Mouse (Mus musculus) small intestine, adult 2 months (tissue): ENCODE results near the gene Cacna1d. TPM values are rescaled to one million over a fixed set of nuclear protein-coding genes. Genes with fewer than 3 reads are reported as not detected.

Source experiments
- H3K27ac ChIP-seq: fragments of 200-500 bp; 2 replicates; pipeline ENCODE4 v1.5.1; 2012; ENCODE audit warnings: low read depth, low read length, control low read depth, inconsistent platforms; ENCODE audit not compliant: insufficient read depth
- H3K27me3 ChIP-seq: fragments of 200-500 bp; 2 replicates; pipeline ENCODE4 v1.6.1; 2012; ENCODE audit warnings: mild to moderate bottlenecking, moderate library complexity, low read length, inconsistent platforms; ENCODE audit not compliant: control insufficient read depth, insufficient read depth
- H3K36me3 ChIP-seq: fragments of 200-500 bp; 2 replicates; pipeline ENCODE4 v1.6.1; 2012; ENCODE audit warnings: mild to moderate bottlenecking, low read length, control low read depth, inconsistent platforms; ENCODE audit not compliant: control insufficient read depth, insufficient read depth
- H3K4me1 ChIP-seq: fragments of 200-500 bp; 2 replicates; pipeline ENCODE4 v1.6.1; 2012; ENCODE audit warnings: low read length, inconsistent platforms, mixed read lengths; ENCODE audit not compliant: control insufficient read depth, insufficient read depth, insufficient read length
- H3K4me3 ChIP-seq: fragments of 200-500 bp; 2 replicates; pipeline ENCODE4 v1.5.1; 2012; ENCODE audit warnings: low read depth, mild to moderate bottlenecking, control low read depth, inconsistent platforms, low read length, moderate library complexity
- CTCF ChIP-seq: fragments of 200-500 bp; IDR thresholded peaks from 2 replicates; pipeline ENCODE4 v1.5.1; 2012; ENCODE audit warnings: low read depth, mild to moderate bottlenecking, control low read depth, inconsistent platforms, low read length, moderate library complexity, mixed read lengths; ENCODE audit not compliant: insufficient replicate concordance, insufficient read length; ENCODE audit errors: extremely low read depth
- POLR2A ChIP-seq: fragments of 200-500 bp; IDR thresholded peaks from 2 replicates; pipeline ENCODE4 v1.6.1; 2012; ENCODE audit warnings: low read depth, mild to moderate bottlenecking, control low read depth, inconsistent platforms, low read length, moderate library complexity
- WGBS: fragments of 180-500 bp; shearing (Covaris S2); methylation state at CpG from one replicate; pipeline ENCODE4 v1.1.7; 2018; 5-methylcytosine and 5-hydroxymethylcytosine counted together
- polyA plus RNA-seq: library from polyadenylated mRNA; depleted of rRNA; stranded (reverse); fragments of >200 nt; gene quantifications from 2 replicates; pipeline ENCODE4 v1.2.3, GENCODE M21; 2012

The Cacna1d gene
- polyA plus RNA-seq, 1 experiment, result 2.3 TPM

- Histone ChIP-seq H3K4me1 (no peaks in the 10 kb centered on the region), H3K27me3 (no peaks in the 10 kb centered on the region), H3K27ac (no peak overlapping the region), H3K36me3 (peaks cover 71% of the 10 kb centered on the region), H3K4me3 (no peak overlapping the region)
- TF ChIP-seq POLR2A (no peak), CTCF (no peak)
- WGBS, result 83% methylated on average over 6 of the region's 6 CpGs
Observed at GRCm38 (mm10) chr14:30523356-30523755, 32.1 kb upstream of the Cacna1d start.

- Histone ChIP-seq H3K27me3 (no peaks in the 10 kb centered on the region), H3K4me3 (no peak overlapping the region), H3K27ac (no peak overlapping the region), H3K36me3 (peaks cover 60% of the 10 kb centered on the region), H3K4me1 (no peaks in the 10 kb centered on the region)
- 89% methylated on average over 5 of the region's 5 CpGs for WGBS
- no peak for TF ChIP-seq POLR2A
- no peak for TF ChIP-seq CTCF
Observed at GRCm38 (mm10) chr14:30519323-30519722, 28.1 kb upstream of the Cacna1d start.

- no peaks in the 10 kb centered on the region for H3K4me1 ChIP-seq
- H3K36me3 ChIP-seq, result peaks cover 50% of the 10 kb centered on the region
- H3K27ac ChIP-seq, result no peak overlapping the region
- no peak overlapping the region for H3K4me3 ChIP-seq
- H3K27me3 ChIP-seq, result no peaks in the 10 kb centered on the region
- TF ChIP-seq CTCF, result peak; percentile 26; the same call in 1 of the 2 replicates
- no peak for TF ChIP-seq POLR2A
- 72% methylated on average over 13 of the region's 13 CpGs for WGBS
Observed at GRCm38 (mm10) chr14:30515931-30516723, 24.9 kb upstream of the Cacna1d start.

DNA sequence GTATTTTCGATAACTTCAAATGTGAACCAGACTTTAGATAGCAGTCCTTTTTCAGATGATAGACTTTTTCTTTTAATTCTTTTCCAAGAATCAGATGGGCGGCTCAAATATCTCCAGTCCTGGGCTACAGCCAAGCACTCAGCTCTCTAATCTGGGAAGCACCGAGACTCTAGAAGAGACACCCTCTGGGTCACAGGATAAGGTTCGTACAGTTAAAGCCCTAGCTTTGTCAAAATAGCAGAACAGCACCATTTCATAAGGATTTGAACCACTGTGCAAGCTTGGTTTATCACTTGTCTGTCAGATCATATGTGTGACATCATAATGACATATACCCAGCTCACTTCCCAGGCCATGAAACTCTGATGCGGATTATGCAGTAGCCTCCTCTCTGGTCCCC, 21.6 kb upstream of the Cacna1d start:
- H3K36me3 ChIP-seq, result peaks cover 39% of the 10 kb centered on the region
- TF ChIP-seq CTCF (no peak), POLR2A (no peak)
- H3K27ac ChIP-seq, result no peak overlapping the region
- H3K4me3 ChIP-seq, result no peak overlapping the region
- WGBS, result 87% methylated on average over 5 of the region's 5 CpGs
- no peaks in the 10 kb centered on the region for H3K4me1 ChIP-seq
- no peaks in the 10 kb centered on the region for H3K27me3 ChIP-seq

GRCm38 (mm10) chr14:30510214-30510763, 19.0 kb upstream of the Cacna1d start:
- no peak overlapping the region for H3K27ac ChIP-seq
- 89% methylated on average over 6 of the region's 6 CpGs for WGBS
- no peaks in the 10 kb centered on the region for H3K27me3 ChIP-seq
- H3K4me1 ChIP-seq, result no peaks in the 10 kb centered on the region
- peaks cover 47% of the 10 kb centered on the region for H3K36me3 ChIP-seq
- no peak overlapping the region for H3K4me3 ChIP-seq
- TF ChIP-seq POLR2A (no peak), CTCF (no peak)

DNA sequence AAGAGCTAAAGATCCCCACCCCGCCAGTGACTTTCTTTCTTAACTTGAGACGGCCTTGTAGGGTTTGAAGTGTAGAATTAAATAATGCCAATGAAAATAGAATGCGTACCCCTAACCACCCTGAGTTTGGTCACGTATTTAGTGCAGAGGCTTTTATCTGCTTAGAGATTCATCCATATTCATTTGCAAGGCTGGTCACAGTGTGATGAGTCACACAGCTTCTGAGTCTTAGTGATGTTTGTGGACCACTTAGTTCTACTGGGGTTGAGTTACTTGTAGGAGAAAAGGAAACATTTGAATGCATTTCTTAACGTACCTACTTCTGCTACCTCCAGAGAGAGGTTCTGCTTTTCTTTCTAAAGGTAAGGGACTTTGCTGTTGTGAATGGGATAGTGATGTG, 13.7 kb upstream of the Cacna1d start:
- Histone ChIP-seq H3K4me1 (no peaks in the 10 kb centered on the region), H3K4me3 (no peak overlapping the region), H3K27me3 (no peaks in the 10 kb centered on the region), H3K27ac (no peak overlapping the region), H3K36me3 (peaks cover 29% of the 10 kb centered on the region)
- TF ChIP-seq POLR2A, result no peak
- TF ChIP-seq CTCF, result no peak
- WGBS, result 93% methylated on average over 5 of the region's 5 CpGs

- 43% methylated on average over 2 of the region's 2 CpGs for WGBS
- Histone ChIP-seq H3K4me1 (peaks cover 3% of the 10 kb centered on the region; the same call in 1 of the 2 replicates), H3K36me3 (peaks cover 9% of the 10 kb centered on the region), H3K27me3 (no peaks in the 10 kb centered on the region), H3K27ac (no peak overlapping the region), H3K4me3 (no peak overlapping the region)
- TF ChIP-seq POLR2A, result no peak
- TF ChIP-seq CTCF, result no peak
Observed at GRCm38 (mm10) chr14:30498202-30498601, 6.9 kb upstream of the Cacna1d start.
